Mouse (Mus musculus) cerebellum, adult (tissue): ENCODE results near the gene Nxpe5.
"Not testable (repeated sequence)": the region's sequence is repeated elsewhere in the genome, so short reads cannot be mapped to it uniquely, and the experiment has no call there.

Source experiments
- ATAC-seq: cut with Nextera tagmentation; 2 replicates; pipeline ENCODE4 v1.9.2; 2017; ENCODE audit warnings: mild to moderate bottlenecking, moderate library complexity, mixed read lengths; ENCODE audit not compliant: insufficient number of reproducible peaks, low FRiP score, low TSS enrichment

Gene Nxpe5

DNA sequence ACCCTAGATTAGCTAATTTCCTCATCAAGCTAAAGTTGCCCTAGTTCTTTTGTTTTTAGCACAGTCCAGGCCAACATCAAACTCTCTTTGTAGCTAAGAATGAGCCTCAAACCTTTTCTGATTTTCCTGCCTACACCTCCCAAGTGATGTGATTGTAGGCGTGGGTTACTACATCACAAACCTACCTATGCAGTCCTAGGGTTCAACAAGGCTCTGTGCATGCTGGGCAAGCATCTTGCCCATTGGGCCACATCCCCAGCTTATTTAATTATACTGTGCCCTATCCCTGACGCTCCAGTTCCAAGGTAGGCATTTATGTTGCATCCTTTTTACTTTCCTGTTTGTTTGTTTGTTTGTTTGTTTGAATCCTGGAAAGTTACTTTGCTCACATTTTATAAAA lies at the start of gene Nxpe5:
Gene Nxpe5, plus strand, starts transcription at position 199 of the 400 bp plus-strand sequence.
- ATAC-seq = no peak

GRCm38 (mm10) chr5:138186950-138187638 lies 38.6 kb upstream of the Nxpe5 start, which contains the start of the genes Taf6 and Cnpy4:
Gene Taf6 (minus strand): TSS chr5:138187451.
Gene Cnpy4 (plus strand): TSS chr5:138187485.
- peak; percentile 70; the same call in 1 of the 2 replicates for ATAC-seq

DNA sequence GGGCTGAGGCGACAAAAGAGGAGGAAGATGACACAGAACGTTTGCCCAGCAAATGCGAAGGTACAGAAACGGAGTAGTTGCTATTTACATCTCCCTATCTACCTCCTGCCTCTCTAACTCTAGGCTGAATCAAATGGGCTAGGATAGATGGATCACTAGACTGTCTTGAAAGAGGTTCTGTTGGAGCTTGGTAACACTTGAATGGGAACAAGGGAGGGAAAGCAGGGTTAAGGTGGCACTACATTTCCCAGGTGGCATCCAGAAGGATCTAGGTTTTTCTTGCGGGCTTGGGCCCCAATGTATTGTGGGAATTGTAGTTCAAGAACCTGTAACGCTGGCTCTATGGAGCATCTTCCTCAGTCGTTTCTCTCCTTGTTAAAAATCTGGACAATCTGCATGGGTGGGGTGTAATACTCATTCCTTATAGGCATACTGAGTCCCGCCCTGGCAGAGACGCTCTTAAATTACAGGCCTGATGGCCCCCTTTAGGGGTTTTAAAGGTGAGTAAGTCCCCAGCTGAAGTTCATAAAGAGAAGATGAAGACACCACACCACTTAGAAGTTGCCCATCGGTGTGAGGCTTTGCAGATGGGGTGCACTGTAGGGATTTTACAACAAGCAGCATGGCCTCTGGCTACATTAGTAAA lies 37.9 kb upstream of the Nxpe5 start:
- peak; percentile 90 for ATAC-seq

GRCm38 (mm10) chr5:138193771-138194727 lies 31.6 kb upstream of the Nxpe5 start, which contains the start of gene Mblac1:
Gene Mblac1 (plus strand): TSS chr5:138194314.
- peak; percentile 85 for ATAC-seq

- ATAC-seq = peak; percentile 47; the same call in 1 of the 2 replicates
Observed at GRCm38 (mm10) chr5:138194755-138195345, 30.8 kb upstream of the Nxpe5 start.

DNA sequence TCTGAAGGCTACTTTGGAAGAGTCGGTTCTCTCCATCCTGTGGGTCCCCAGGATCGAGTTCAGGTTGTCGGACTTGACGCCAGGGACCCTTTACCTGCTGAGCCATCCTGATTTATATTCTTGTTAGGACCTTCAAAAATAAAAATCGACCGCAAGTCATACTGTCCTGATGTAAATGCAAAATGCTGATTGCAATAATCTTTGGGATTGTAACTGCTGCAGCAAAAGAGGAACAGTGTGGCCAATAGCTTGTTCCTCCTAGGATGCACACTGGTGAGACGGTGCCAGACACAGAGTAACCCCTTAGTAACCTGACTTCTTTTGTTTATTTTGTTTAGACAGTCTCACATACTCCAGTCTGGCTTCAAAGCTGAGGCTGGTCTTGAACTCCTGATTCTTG lies 30.2 kb upstream of the Nxpe5 start:
- ATAC-seq = no peak

GRCm38 (mm10) chr5:138199576-138199975 lies 26.1 kb upstream of the Nxpe5 start:
- ATAC-seq = no peak

GRCm38 (mm10) chr5:138202086-138202485 lies 23.6 kb upstream of the Nxpe5 start:
- no peak for ATAC-seq

- no peak for ATAC-seq
Observed at GRCm38 (mm10) chr5:138207253-138207652, 18.4 kb upstream of the Nxpe5 start.

- ATAC-seq = no peak
Observed at GRCm38 (mm10) chr5:138207873-138208272, 17.8 kb upstream of the Nxpe5 start.

DNA sequence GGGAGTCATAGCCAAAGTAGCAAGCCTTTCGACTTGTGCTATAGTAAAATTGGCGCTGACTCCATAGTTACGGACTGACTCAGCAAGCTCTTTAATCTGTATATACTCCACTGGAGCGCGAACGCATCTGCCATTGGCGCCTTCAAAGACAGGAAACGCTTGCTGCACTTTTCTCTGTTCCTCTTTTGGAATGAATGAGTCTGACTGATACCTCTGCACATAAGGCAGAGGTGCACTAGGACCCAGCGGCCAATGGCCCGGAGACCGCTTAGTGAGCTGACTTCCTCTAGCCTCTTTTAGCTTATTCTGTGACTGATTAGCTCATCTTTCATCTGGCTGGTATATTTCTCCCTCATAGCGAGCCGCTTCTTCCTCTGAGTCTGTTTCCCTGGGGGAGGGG lies 9.1 kb upstream of the Nxpe5 start:
- ATAC-seq = not testable (repeated sequence)

DNA sequence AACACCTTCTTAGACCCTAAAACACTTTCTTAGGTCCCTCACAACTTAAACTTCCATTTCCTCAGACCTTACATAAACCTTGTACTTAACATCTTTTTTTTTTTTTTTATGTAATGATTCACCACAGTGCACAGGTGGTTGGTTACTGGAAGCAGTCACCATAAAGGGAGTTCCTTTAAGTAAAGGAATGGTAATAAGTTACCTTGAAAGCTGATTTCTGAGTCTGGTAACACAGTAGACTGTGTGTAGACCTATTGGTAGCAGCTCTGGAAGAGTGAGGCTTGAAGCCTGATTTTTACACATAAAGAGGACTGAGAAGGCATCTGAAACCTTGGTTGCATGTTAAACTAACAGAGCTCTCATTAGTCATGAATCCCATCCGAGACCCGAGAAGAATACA lies 5.8 kb upstream of the Nxpe5 start:
- ATAC-seq = no peak

DNA sequence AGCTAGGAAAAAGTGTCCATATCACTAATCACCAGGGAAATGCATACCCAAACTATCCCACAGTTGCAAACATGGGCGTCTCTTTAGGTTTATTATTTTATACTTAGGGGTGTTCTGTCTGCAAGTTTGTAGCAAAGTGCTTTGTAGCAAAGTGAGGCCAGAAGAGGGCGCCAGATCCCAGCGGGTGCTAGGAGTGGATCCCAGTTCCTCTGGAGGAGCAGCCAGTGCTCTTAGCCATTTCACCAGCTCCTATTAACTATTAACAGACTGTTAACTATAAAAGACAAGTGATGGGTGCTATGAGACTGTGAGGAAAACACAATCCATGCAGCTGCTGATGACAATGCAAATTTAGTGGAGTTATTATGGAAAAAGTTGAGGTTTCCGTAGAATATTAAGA lies 3.6 kb upstream of the Nxpe5 start:
- no peak for ATAC-seq

DNA sequence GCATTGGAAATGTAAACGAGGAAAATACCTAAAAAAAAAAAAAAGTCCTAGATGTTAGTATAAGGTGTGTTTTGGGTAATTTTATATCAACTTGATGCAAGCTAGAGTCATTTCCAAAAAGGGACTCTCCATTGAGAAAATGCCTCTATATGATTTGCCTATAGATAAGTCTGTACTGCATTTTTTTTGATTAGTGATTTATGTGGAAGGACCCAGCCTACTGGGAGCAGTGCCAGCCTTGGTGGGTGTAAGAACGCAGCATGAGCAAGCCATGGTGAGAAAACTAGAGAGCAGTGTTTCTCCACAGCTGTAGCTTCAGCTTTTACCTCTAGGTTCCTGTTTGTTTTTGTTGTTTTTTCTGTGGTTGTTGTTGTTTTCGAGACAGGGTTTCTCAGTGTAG lies 2.4 kb upstream of the Nxpe5 start:
- ATAC-seq = no peak

DNA sequence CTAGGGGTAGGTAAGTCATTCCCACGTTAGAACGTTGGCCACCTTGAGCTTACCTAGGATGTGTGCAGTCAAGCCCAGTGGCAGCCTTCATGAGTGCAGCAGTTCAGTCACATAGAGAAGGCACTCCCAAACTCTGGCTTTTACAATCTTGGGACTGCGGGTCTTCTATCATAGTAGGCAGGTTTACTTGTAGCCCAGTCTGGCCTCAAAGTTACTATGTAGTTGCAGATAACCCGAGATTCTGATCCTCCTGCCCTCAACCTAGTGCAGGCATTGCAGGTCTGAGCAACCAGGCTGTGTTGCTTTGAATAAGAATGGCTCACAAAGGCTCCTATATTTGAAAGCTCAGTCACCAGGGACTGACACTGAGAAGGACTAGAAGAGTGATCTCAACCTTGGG lies 793 bp downstream of the Nxpe5 start:
- ATAC-seq = no peak

- ATAC-seq = no peak
Observed at GRCm38 (mm10) chr5:138227367-138227766, 1.7 kb downstream of the Nxpe5 start.

DNA sequence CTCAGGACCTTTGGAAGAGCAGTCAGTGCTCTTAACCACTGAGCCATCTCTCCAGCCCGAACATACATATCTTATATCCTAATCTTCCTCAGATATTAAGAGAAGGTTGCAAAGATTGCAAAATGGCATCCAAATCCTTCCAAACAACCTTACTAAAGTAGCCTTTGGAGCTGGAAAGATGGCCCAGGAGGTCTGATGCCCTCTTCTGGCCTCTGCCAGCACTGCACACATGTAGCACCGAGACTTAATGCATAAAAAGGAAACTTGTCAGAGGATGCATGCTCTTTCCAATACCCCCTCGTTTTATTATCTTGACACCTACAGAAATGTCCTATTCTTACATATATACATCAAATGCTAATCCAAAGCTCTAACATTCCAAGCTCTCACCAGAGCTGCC lies 2.3 kb downstream of the Nxpe5 start:
- ATAC-seq = no peak

DNA sequence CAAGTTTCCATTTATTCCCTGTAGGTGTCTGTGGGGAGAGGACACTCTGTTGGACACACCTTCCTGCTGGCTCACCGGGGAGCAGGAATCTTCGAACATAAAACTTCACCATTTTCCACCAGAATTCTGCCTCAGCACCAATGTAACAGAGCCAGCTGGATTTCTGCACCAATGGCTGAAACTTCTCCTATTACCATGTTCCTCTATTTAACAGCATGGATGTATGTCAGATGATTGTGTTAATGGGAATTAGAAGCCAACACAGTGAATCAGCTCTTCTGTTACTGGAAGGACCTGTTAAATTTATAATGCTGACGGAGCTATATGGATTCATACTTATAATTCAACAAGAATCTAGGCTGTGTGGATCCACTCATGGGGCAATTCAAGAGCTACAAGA lies 3.8 kb downstream of the Nxpe5 start:
- ATAC-seq = no peak

DNA sequence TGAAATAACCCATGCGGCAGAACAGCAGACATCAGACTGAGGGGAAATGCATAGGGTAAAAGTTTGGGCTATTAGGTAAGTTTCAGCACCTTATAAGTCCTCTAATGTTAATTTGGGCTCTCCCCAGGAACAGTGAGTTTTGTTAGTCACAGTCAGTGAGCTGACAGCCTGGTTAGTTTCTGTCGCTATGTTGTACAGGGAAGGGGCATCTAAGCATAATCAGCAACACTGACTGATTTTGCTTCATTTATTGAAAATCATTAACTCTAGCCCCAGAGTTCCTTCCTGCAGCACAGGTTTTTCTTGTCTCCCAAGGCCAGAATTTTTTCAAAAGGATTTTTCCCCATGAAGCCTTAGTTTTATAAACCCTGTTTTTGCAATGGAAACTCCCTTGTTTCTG lies 8.1 kb downstream of the Nxpe5 start:
- no peak for ATAC-seq

DNA sequence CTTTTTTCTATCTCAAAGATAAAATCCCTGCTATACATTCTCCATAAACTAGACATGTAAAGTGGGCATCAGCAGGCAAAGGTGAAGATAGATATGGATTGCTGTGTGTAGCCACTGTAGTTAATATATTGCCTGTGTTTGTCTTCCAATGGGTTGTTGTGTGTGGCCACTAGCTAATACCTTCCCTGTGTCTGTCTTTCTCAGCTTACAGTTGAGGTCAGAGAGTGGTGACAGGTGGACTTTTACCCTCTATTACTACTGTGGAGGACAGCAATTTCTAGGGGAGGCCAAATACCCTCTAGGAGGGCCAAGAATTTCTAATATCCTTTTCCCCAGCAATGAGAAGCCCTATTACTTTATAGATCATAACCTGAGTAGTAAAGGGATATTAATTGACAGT lies 8.5 kb downstream of the Nxpe5 start:
- no peak for ATAC-seq
